Mouse (Mus musculus): ENCODE measurements around the gene Kif1a.
"Not testable (repeated sequence)": the region's sequence is repeated elsewhere in the genome, so short reads cannot be mapped to it uniquely, and the experiment has no call there.

The Kif1a gene

DNA sequence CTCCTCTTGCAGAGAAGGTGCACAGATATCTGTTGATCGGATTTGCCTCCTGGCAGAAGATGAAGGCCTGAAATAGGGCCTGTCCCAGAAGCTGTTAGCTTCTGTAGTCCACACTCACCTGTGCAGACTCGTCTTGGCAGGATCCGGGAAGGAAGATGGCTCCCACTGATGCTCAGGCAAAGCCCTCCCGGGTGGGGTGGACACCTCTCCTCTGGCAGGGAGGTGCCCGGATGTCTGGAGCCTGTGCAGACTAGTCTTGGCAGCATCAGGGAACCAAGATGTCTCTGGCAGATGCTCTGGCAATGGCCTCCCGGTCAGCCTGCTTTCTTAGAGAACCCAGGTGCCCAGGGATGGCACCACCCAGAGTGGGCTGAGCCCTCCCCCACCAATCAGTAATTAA, 131.0 kb downstream of the Kif1a start:
- not testable (repeated sequence) for DNase-seq (ENCODE audit: low read depth, low spot score)

Data from 3T3-L1 (cell line).